Mouse (Mus musculus): ENCODE data around the gene Hist1h4a. TPM values are rescaled to one million over a fixed set of nuclear protein-coding genes. Genes with fewer than 3 reads are reported as not detected.
"Not testable (repeated sequence)": the region's sequence is repeated elsewhere in the genome, so short reads cannot be mapped to it uniquely, and the experiment has no call there.

Hist1h4a gene
- total RNA-seq, 2 experiments from 2014 or later: 12.3 to 13.8 TPM

- intact Hi-C loops (cut with DNase I): loop anchor here (5.0 to 10.0 kb wide), 2 partner anchors 138 to 396 kb away; partner anchors contain the start of genes Hist1h1e, Hist1h2be and Zfp322a
- DNase-seq: no peak
Measured at GRCm38 (mm10) chr13:23760240-23760971, 624 bp downstream of the Hist1h4a start.

- intact Hi-C loops (cut with DNase I): loop anchor here (5.0 to 10.0 kb wide), 2 partner anchors 138 to 395 kb away; partner anchors contain the start of genes Hist1h1e, Hist1h2be and Zfp322a
- DNase-seq: no peak
Measured at GRCm38 (mm10) chr13:23759916-23760239, 1.2 kb downstream of the Hist1h4a start.

GRCm38 (mm10) chr13:23759251-23759771 is 1.7 kb downstream of the Hist1h4a start:
- intact Hi-C loops (cut with DNase I): no loop called here
- no peak for DNase-seq

- intact Hi-C loops (cut with DNase I): no loop called here
- DNase-seq: no peak
Measured at GRCm38 (mm10) chr13:23757921-23758320, 3.1 kb downstream of the Hist1h4a start.

GRCm38 (mm10) chr13:23757211-23757773 is 3.7 kb downstream of the Hist1h4a start:
- no peak for DNase-seq
- intact Hi-C loops (cut with DNase I): no loop called here

GRCm38 (mm10) chr13:23756790-23757189 is 4.2 kb downstream of the Hist1h4a start, which contains the start of gene Hist1h4b:
Gene Hist1h4b (plus strand): TSS chr13:23757013.
- intact Hi-C loops (cut with DNase I): no loop called here
- DNase-seq: peak; percentile 79 to 82

GRCm38 (mm10) chr13:23755000-23755399 is 6.0 kb downstream of the Hist1h4a start:
- intact Hi-C loops (cut with DNase I): no loop called here

GRCm38 (mm10) chr13:23753314-23754078 is 7.5 kb downstream of the Hist1h4a start:
- intact Hi-C loops (cut with DNase I): no loop called here
- DNase-seq: no peak

More at GRCm38 (mm10) chr13:23755000-23755399, 6.0 kb downstream of the Hist1h4a start:
- DNase-seq: no peak

GRCm38 (mm10) chr13:23752742-23753172 is 8.3 kb downstream of the Hist1h4a start:
- intact Hi-C loops (cut with DNase I): no loop called here
- no peak for DNase-seq

- intact Hi-C loops (cut with DNase I): not testable (repeated sequence)
- peak; percentile 79 to 86 for DNase-seq
Measured at GRCm38 (mm10) chr13:23752067-23752741, 8.8 kb downstream of the Hist1h4a start, which contains the start of gene Hist1h3b. Gene Hist1h3b (plus strand): TSS chr13:23752267.

GRCm38 (mm10) chr13:23751478-23751956 is 9.5 kb downstream of the Hist1h4a start:
- DNase-seq: no peak
- intact Hi-C loops (cut with DNase I): no loop called here

GRCm38 (mm10) chr13:23750839-23751477 is 10.1 kb downstream of the Hist1h4a start, which contains the start of gene Hist1h2ab:
Gene Hist1h2ab (plus strand): TSS chr13:23751126.
- intact Hi-C loops (cut with DNase I): not testable (repeated sequence)
- DNase-seq: peak; percentile 47 to 64

- no peak for DNase-seq
- intact Hi-C loops (cut with DNase I): loop anchor here (5.0 to 10.0 kb wide), 2 partner anchors 167 to 1925 kb away; partner anchors contain the start of gene Hist1h4d
Measured at GRCm38 (mm10) chr13:23749563-23750121, 11.4 kb downstream of the Hist1h4a start.

GRCm38 (mm10) chr13:23747892-23748288 is 13.1 kb downstream of the Hist1h4a start:
- DNase-seq: no peak
- intact Hi-C loops (cut with DNase I): loop anchor here (5.0 to 10.0 kb wide), 2 partner anchors 166 to 1923 kb away; partner anchors contain the start of gene Hist1h4d

GRCm38 (mm10) chr13:23747081-23747891 is 13.7 kb downstream of the Hist1h4a start:
- no peak for DNase-seq
- intact Hi-C loops (cut with DNase I): loop anchor here (5.0 to 10.0 kb wide), 2 partner anchors 165 to 1922 kb away; partner anchors contain the start of gene Hist1h4d

- peak; percentile 64 to 83 for DNase-seq
- intact Hi-C loops (cut with DNase I): loop anchor here (5.0 to 10.0 kb wide), 2 partner anchors 164 to 1922 kb away; partner anchors contain the start of gene Hist1h4d
Measured at GRCm38 (mm10) chr13:23746201-23747080, 14.6 kb downstream of the Hist1h4a start, which contains the start of gene Hist1h2bb. Gene Hist1h2bb (plus strand): TSS chr13:23746734.
